Mouse (Mus musculus) lung, postnatal 25 days (tissue): ENCODE measurements at regions not wholly inside any gene's neighbourhood (a gene's known extent, or its start where the extent isn't known, plus 50 kb on each side); places are given as distances from the start of the nearest gene placed in this dataset.
"Not testable (repeated sequence)": the region's sequence is repeated elsewhere in the genome, so short reads cannot be mapped to it uniquely, and the experiment has no call there.

Source experiments
- DNase-seq: peaks from one replicate; pipeline ENCODE4 v3.0.0; 2022; ENCODE audit warnings: low spot score

DNA sequence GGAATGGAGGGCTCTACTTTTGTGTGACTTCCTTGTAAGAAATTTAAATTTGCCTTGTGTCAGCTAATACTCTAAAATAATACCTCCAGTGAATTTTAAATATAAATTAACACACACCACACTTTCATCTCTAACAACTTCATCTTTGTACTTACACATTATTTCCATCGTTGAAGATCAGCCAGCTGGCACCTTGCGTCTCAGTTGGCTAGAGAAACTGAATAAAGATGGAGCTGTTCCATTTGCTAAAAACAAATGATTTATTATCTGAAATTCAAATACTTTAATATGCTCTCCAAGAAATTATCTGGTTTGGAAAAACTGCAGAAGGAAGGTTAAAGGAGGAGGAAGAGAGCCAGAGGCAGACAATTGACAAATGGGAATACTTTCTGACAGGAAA lies 122.0 kb upstream of the Gm11096 start:
- DNase-seq = no peak

DNA sequence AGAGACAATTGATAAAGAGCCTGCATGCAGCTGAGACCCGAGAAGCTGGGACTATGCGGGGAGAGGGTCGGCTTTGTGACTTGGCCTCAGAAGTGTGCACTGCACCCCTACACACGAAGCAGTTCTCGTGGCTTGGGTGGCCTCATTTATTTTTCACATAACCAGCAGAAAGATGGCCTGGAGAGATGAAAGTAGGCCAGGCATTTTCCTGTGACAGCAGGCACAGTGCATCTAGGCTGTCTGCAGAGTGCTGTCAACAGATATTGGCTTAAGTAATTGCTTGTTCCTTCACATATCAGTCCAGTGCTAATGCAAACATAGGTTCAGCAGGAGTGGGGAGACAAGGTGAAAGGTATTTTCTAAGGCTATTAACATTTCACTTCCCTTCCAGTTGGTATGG lies 124.9 kb upstream of the Gm11096 start:
- no peak for DNase-seq

DNA sequence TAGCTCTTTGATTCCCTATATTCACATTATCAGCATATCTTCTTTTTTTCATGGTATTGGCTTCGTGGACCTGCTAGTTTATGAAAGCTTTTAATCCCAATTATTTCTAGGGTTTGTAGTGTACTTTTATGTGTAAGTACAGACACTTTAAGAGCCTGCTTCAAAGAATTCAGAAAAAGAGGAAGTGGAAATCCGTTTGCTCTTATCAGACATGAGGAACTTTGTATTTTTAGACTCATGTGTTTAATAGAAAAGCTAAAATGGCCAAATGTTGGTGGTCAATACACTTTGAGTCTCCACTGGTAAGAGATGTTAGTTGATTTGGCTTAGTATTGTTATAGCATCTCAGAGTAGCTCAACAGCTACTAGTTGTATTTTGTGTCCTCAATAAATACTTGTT lies 135.7 kb upstream of the Gm11096 start:
- DNase-seq = no peak

DNA sequence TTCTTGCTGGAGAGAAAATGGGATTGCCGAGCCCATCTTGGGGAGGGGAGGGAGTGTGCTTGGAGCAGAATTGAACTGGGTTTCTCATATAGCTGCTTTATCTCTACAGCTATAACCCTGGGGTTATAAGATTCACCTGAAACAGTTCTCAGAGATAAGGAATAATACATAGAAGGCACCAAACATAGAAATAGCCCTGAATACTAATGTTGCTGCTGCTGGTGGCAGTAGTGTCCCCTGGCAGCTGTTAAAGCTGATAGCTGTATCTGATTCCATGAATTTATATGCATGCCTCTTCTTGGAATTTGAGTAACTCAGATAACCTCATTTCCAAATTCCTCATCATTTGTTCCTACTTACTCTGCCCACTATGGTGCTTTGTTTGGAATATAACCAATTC lies 137.0 kb upstream of the Gm11096 start:
- DNase-seq = no peak

DNA sequence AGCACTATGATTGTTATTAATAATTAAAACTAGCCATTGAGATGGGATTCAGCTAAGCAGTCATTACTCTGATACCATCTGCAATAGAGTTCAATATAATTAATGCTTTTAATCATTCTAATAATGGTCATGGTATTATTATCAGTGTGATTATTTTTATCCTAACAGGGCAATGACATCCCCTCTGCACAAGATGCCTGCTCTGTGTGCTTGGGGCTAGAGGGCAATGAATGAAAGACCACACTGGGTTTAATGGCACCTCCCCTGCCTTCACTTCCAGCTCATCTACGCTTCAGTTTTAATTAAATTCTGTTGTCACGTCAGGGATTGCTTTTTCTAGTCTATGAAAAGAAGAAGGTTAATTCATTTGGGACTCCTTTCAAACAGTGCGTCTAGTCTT lies 139.1 kb upstream of the Gm11096 start:
- no peak for DNase-seq

DNA sequence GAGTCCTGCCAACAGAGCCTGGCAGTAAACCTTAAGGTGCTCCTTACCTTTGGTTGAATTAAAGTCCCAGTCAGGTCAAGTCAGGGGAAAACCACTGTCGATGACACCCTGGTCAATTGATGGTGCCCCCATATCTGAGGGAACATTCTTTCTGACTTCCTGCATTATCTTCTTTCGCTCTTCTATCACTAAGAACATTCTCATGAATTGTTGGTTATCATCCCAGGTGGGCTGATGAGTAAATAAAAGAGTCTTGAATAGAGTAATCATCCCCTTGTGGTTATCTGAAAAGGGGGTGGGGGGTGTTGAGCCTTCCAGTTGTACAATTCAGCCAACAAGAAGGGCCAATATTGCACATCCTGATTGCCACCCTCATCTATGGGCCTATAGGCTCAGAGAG lies 149.7 kb upstream of the Gm11096 start:
- no peak for DNase-seq

DNA sequence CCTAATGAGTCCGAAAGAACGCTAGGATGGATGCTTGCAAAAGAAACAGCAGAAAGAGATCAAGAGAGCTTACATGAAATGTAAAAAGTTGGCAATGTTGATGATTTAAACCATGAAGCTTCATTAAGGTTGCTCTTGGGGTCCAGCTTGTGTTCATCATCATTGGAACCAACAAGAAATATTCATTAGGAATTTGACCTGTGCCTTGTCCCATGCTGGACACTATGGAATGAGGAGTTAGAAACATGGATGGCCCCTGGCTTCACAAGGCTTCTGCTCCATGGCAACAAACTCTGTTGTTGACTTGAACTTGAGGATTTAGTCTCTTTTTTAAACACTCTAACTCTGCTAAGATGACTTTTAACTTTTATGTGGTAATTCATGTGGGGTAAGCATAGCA lies 159.0 kb upstream of the Gm11096 start:
- no peak for DNase-seq

DNA sequence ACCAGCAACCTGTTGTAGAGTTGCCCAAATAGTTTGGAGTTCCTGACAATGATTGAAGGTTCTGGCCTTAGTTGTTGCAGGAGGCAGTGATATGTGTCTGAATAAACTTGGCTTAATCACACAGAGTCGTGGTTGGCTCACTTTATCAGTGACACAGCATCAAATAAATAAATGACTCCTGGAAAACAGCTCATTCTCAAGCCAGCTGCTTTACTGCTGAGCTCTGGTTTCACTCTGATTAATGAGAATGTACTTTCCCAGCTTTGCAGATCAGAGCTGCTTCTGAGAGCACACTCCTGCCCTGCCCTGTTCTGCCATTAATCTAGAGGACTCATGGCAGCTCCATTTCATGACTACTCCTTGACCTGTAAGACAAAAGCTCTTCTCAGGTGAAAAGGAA lies 171.3 kb upstream of the Gm11096 start:
- DNase-seq = no peak

DNA sequence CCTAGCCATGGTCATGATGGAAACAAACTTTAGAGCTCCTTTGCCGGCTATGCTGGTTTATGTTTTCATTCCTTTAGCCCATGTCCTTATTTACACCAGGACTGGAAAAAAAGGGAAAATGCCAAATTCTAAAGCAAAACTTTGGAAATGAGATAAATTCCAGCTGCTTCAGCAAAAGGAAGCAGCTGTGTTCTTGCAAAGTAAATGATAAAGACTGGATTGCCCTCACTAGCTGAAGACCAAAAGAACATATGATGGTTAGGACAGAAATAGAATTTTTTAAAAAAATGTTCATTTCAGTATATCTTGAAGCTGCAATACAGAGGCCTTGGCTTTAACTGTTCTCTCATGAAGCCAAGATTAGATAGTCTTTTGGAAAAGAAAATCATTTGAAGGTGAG lies 179.6 kb upstream of the Gm11096 start:
- DNase-seq = no peak

DNA sequence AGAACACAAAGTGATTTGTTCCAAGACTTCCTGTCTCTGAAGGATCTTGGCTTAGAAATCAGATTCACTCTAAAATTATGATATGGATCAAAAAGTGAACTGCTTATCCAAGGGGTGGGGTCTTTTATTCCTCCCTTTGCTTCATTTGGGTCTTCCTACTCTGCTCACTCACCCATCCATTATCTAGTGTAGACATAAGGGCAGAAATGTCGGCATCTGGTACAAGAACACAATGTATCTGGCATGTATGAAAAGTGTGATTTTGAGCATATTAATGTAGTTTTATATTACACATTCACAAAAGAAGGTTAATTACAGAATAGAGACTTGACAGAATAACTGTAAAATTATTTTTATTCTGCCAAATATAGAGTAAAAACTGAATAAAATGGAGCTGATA lies 181.5 kb upstream of the Gm11096 start:
- DNase-seq = no peak

DNA sequence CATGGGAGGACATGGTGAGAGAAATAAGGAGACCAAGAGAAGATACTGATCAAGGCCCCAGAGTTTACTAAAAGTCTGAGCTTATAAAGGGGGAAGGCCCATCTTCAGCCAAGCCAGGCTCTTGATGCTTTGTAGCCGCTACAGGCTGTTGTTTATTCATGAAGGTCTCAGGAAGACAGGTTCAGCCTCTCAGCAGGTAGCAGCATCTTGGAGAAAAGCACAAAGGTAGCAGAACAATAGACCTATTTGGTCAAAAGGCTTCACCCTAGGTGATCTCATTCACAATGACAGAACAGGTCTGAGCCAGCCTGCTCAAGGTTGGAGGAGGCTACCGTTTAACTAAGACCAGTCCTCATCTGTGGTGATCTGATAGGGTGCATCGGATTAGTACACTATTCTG lies 185.5 kb upstream of the Gm11096 start:
- no peak for DNase-seq

DNA sequence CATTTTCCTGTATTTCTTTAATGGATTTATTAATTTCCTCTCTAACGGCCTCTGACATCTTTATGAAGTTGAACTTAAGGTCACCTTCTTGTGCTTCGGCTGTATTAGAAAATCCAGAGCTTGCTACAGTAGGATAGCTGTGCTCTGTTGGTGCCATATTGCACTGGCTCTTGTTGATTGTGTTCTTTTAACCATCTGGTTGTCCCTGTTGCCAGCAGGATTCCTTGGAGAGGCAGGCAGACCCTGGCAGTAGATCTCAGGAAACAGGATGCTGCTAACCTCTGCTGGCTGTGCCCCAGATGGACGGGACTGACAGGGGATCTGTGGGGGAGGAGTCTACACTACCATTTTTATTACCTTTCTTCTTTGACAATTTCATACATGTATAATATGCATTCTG lies 185.9 kb upstream of the Thumpd2 start:
- DNase-seq = no peak

DNA sequence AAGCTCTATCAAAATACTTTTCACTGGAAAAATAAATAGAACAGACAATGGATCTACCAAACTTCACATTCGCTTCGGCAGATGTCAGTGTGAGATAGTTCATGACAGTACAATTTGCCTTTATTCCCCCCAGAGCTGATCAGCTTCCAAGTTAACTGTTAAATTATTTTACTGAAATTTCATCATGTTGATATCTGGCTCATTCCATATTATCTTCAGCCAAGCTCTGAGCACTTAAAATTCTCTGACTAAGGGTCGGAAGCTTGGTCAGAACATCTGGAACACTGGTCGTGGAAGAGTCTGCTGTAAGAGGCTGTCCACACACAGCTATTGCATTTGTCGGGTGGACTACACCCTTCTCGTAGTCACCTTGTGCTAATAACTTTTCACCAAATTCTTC lies 181.3 kb upstream of the Thumpd2 start:
- DNase-seq = peak; percentile 3

DNA sequence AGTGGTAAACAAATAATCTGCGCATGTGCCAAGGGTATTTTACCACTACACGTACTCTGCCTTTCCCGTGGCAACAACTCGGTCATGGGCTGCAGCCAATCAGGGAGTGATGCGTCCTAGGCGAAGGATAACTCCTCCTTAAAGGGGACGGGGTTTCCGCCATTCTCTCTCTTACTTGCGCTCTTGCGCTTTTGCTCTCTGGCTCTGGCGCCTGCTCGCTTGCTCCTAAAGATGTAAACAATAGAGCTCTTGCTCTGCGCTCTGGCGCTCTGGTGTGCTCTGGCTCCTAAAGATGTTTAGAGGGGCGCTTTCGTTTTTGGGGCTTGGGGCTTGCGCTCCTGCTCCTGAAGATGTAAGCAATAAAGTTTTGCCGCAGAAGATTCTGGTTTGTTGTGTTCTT lies 166.9 kb upstream of the Thumpd2 start:
- not testable (repeated sequence) for DNase-seq

DNA sequence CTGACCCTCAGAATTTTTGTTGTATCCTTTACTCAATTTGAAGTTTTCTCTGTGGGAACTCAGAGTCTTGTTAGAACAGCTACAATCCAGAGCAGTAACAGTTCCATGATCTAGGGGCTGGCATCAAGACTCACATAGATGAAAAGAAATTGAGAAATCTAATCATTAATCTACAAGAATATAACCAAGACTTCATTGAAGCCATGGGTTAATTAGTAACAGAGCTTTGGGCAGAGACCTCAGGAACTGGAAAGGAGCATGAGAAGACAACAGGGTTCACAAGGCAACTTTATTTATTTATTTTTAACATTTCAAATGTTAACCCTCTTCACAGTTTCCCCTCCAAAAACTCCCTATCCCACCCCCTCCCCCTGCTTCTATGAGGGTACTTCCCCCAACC lies 160.4 kb upstream of the Thumpd2 start:
- no peak for DNase-seq

DNA sequence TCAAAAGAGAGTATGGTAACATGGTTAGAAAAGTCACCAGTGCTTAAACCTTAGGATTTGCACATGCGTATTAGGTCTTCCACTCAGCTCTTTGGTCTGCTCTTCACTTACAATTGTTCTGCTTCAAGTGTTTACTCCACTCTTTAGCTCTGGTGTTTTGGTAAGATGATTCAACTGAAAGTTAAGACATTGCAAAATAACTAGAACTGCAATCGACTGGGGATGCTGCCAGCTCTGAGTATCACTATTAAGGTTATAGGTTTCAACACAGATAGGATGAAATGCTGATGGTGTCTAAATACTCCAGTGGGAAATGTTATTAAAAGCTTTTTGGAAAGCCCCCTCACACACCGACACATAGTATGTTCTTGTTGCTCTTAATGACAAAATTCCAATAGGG lies 156.6 kb upstream of the Thumpd2 start:
- peak; percentile 4 for DNase-seq

DNA sequence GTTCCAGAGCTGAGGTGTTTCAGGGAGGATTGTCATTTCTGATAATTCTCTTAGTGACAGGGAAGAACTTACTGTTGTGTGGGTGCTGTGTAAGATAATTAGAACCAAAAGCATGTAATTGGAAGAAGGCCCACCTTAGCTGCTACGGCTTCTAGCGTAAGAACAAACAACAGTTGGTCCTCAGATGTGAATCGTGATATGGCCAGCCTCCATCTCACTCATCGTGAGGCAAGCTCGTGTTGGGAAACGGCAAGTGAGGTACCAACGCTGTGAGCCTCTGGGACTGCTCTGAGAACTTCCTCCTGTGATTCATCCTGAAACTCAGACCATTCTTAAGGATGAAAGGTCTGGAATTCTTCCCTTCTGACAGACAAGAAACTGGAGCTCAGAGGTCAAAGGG lies 150.0 kb upstream of the Thumpd2 start:
- no peak for DNase-seq

DNA sequence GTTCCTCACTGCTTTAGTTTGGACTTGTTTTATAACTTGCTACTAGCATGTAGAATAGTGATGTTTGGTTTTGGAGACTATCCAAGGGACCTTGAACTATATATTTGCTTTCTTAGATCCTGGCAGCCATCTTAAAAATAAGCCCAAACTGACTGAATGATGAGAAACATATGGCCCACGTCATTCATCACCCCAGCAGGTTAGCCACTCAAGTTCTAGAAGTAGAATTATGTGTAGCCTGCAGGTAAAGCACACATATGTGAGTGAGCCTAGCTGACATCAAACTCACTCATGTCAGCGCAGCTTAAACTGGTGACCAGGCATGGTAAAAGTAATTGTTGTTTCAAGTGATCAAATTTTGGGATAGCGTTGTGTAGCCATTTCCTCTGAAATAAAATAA lies 147.2 kb upstream of the Thumpd2 start:
- DNase-seq = no peak

DNA sequence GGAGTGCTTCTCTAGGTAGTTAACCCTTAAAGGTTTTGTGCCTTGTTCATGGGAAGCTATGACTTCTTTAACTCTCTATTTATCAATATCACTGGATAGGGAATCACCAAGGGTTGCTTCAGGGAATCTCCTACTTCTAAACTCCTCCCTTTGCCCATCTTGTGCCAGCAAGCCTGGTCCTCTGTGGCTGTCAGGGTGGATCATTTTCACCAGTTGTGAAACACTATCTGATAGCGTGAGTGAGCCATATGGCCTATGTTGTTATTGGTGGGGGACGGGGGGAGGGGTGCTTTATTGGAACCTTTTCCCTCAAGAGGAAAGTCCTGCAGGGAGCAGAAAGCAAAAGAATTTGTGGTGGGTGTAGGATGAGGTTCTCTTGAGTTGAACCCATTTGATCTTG lies 145.5 kb upstream of the Thumpd2 start:
- no peak for DNase-seq

DNA sequence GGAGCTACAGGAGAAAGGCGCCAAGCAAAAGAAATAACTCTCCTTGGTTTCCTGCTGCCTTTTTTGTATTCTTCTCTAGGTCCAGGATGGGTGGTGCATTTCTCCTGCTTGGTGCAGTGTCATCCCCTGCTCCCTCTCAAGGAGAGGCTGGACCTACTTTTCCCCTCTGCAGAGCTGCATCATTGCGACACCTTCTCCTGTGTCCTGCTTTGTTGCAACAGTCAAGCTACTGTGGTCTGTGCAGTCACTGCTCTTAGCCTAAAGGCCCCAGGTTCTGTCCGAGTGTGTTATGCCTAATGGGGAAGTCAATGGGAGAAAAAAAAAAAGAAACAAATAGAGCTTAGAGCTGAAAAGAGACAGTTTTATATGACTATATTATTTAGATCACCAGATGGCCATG lies 144.4 kb upstream of the Thumpd2 start:
- no peak for DNase-seq

DNA sequence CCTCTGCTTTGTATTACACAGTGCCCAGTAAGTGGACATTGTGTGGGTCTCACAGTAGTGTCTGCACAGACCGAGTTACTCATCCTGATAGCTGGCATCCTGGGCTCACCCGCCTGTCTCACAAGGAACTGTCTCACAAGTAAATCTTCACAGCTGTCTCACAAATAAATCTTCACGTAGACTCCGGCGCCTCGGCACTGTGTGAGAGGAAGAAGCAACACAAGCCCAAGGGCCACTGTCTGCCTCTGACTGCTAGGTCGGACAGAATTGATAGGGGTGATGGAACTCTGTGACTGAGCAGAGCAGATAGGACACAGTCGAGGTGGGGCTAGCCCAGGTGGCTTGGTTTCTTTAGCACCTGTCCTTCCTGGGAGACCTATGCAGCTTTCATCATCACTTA lies 136.2 kb upstream of the Thumpd2 start:
- DNase-seq = no peak

DNA sequence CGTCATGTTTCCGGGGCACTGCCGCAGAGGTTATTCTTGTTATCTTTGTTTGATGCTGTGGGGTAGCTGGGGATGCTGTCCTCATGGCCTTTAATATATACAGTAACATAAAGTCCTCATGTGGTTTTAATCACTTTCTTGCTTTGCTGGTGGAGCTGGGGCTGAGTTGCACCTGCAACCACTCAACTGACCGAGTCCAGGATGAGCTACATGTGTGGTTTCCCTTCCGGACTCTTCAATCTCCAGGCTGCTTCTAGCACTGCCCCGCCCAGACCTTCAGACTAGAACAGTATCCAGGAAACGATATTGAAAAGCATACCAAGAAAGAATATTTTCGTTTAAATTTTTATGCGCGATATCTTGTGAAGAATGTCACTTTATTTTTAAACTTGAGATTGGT lies 129.1 kb upstream of the Thumpd2 start:
- DNase-seq = no peak

DNA sequence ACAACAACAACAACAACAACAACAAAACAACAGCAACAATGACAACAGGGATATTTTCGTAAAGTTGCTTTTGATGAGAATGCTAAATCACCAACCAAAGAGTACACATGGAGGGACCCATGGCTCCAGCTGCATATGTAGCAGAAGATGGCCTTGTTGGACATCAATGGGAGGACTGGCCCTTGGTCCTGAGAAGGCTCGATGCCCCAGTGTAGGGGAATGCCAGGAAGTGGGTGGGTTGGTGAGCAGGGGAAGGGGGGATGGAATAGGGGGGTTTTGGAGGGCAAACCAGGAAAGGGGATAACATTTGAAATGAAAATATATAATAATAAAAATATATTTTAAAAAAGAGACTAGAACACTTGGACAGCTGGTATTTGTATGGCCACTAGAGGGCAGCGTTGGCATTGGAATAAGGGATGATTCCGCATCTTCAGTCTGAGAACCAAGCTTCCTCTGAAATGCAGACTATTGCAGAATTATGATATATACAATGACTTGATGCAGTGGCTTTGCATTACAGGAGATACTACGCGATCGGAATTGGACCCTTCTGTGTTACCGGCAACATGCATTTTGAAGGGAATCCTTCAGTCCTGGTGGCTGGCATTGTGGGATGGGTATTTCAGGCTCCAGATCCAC lies 128.5 kb upstream of the Thumpd2 start:
- peak; percentile 46 for DNase-seq

DNA sequence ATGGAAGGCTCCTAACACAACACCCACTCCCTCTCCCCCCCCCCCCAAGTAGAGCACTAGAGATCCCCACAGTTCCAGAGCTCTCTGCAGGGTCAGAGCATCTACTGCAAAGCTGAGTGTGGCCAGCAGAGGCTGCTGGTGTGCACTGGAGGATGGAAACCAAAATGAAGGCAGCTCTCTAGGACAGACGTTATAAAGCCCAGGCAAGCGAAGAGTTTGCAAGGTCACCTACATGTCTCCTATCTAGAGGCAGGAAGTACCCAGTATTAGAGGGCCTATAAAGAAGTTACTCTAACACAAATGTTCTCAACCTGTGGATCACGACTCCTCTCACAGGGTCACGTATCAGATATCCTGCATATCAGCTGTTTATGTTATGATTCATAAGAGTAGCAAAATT lies 125.1 kb upstream of the Thumpd2 start:
- DNase-seq = no peak

DNA sequence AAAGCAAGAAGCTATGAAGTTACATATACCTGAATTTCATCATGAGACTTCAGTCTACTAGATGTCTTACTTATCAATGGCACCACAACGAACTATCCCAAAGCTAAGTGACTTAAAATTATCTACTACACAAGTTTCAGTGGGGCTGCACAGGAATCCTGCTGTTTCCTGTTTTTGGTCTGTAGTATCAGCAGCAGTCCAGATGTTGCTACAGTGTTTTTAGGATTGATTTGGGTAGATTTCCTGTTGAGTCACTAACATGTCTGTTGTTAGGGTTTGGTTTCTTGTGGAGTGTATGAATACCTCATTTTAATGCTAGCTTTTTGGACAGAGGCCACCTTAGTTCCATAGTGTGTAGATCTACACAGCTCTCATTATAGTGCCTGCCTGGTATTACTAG lies 120.8 kb upstream of the Thumpd2 start:
- no peak for DNase-seq
